Mouse (Mus musculus) frontal cortex, adult (tissue): ENCODE results near the gene Ddias.

ENCODE experiments used
- ATAC-seq: cut with Nextera tagmentation; 2 replicates; pipeline ENCODE4 v1.9.2; 2017; ENCODE audit warnings: mild to moderate bottlenecking, moderate library complexity, mixed read lengths; ENCODE audit not compliant: low TSS enrichment

Gene Ddias

GRCm38 (mm10) chr7:92866526-92866925 is 7.5 kb downstream of the Ddias start:
- no peak for ATAC-seq

- no peak for ATAC-seq
These were observed 25.8 kb downstream of the Ddias start for GRCm38 (mm10) chr7:92848246-92848645.

GRCm38 (mm10) chr7:92842254-92842653 is 31.8 kb downstream of the Ddias start:
- no peak for ATAC-seq

GRCm38 (mm10) chr7:92837907-92838306 is 36.1 kb downstream of the Ddias start:
- peak; percentile 41 for ATAC-seq

- no peak for ATAC-seq
These were observed 36.8 kb downstream of the Ddias start for GRCm38 (mm10) chr7:92837226-92837625.

- ATAC-seq, result no peak
These were observed 37.6 kb downstream of the Ddias start for GRCm38 (mm10) chr7:92836447-92836846.

- ATAC-seq, result no peak
These were observed 39.7 kb downstream of the Ddias start for GRCm38 (mm10) chr7:92834391-92834790.

GRCm38 (mm10) chr7:92832395-92832794 is 41.7 kb downstream of the Ddias start:
- no peak for ATAC-seq

GRCm38 (mm10) chr7:92827981-92828380 is 46.1 kb downstream of the Ddias start:
- ATAC-seq, result peak; percentile 88

GRCm38 (mm10) chr7:92826248-92826647 is 47.8 kb downstream of the Ddias start:
- no peak for ATAC-seq

GRCm38 (mm10) chr7:92822409-92823101 is 51.5 kb downstream of the Ddias start:
- ATAC-seq, result no peak

- ATAC-seq, result no peak
These were observed 52.2 kb downstream of the Ddias start for GRCm38 (mm10) chr7:92821871-92822270.

- ATAC-seq, result no peak
These were observed 53.0 kb downstream of the Ddias start for GRCm38 (mm10) chr7:92820941-92821465.

GRCm38 (mm10) chr7:92820410-92820809 is 53.6 kb downstream of the Ddias start:
- ATAC-seq, result no peak

GRCm38 (mm10) chr7:92819656-92820055 is 54.4 kb downstream of the Ddias start:
- no peak for ATAC-seq

- ATAC-seq, result no peak
These were observed 56.2 kb downstream of the Ddias start for GRCm38 (mm10) chr7:92817886-92818285.

- ATAC-seq, result no peak
These were observed 56.8 kb downstream of the Ddias start for GRCm38 (mm10) chr7:92817242-92817641.

GRCm38 (mm10) chr7:92811667-92812279 is 62.3 kb downstream of the Ddias start:
- no peak for ATAC-seq
